Comparison of ENCODE assay signal across 13 mouse cellular contexts in genomic region chr1:131938811-131939210, GRCm38 (mm10). TPM values are rescaled to one million over a fixed set of nuclear protein-coding genes. Genes with fewer than 3 reads are reported as not detected.
DNase-seq lines count a peak whose midpoint lies in the region; ATAC-seq and TF ChIP-seq lines count a peak whose summit lies in the region.
"Had no signal": no experiment of that assay in that cellular context is flagged by ENCODE, and none has a peak within 500 bp of the region (broad histone marks: within the 10 kb centered on the region; RNA-seq: fewer than 3 reads in every experiment).

No protein-coding gene starts in this region.

- H3K9ac ChIP-seq in liver, postnatal 0 days (replicated peaks): no peak overlapping the region
- H3K9ac ChIP-seq in stomach, embryonic 15.5 days: no peak overlapping the region

- ATAC-seq in liver, postnatal 0 days: peak; percentile 79
- peak; percentile 91 for ATAC-seq in stomach, embryonic 15.5 days (ENCODE audit: insufficient read depth, low FRiP score, low read depth)

- H3K4me2 ChIP-seq in liver, postnatal 0 days (ENCODE audit: low read depth, low read length): no peak overlapping the region
- H3K4me2 ChIP-seq in stomach, embryonic 15.5 days: no peak overlapping the region

- DNase-seq in adrenal gland, postnatal 14 days: peak; percentile 42
- no peak for DNase-seq in adrenal gland, adult 18-20 months (ENCODE audit: low spot score in 2 of 2)
- peak; percentile 27 for DNase-seq in right cerebral cortex, postnatal 4 days
- DNase-seq in right cerebral cortex, postnatal 10 days (ENCODE audit: low spot score in 2 of 2): no peak
- DNase-seq in liver, postnatal 0 days: peak; percentile 69
- DNase-seq in embryo, embryonic 10.5 days (ENCODE audit: low spot score): no peak
- no peak for DNase-seq in adrenal gland, adult 8-10 months
- DNase-seq: cerebellum, adult 11 months; thymus, postnatal 14 days had no signal

- 0 out of 2 replicates have a peak overlapping the region, but pooled peaks have one; percentile 16 for H3K27ac ChIP-seq in liver, postnatal 0 days (ENCODE audit: low read depth)
- H3K27ac ChIP-seq in stomach, embryonic 15.5 days: peak overlapping the region; percentile 54
- H3K27ac ChIP-seq: hindbrain, embryonic 10.5 days had no signal

- no peaks in the 10 kb centered on the region for H3K9me3 ChIP-seq in liver, postnatal 0 days (ENCODE audit: low read length)
- no peaks in the 10 kb centered on the region for H3K9me3 ChIP-seq in stomach, embryonic 15.5 days
- H3K9me3 ChIP-seq: G1E; hindbrain, embryonic 10.5 days; megakaryocyte, embryonic 14.5 days had no signal

- H3K4me1 ChIP-seq in liver, postnatal 0 days (ENCODE audit: insufficient read depth): peaks cover 3% of the 10 kb centered on the region; the same call in 1 of the 2 replicates
- no peaks in the 10 kb centered on the region for H3K4me1 ChIP-seq in stomach, embryonic 15.5 days

- no peak for TF ChIP-seq CTCF in liver, postnatal 0 days (IDR thresholded peaks at IDR 0.05; ENCODE audit: low read depth)

- H3K4me3 ChIP-seq in liver, postnatal 0 days (ENCODE audit: low read depth, low read length): no peak overlapping the region
- H3K4me3 ChIP-seq in stomach, embryonic 15.5 days (replicated peaks): no peak overlapping the region
- H3K4me3 ChIP-seq: hindbrain, embryonic 10.5 days; megakaryocyte, embryonic 14.5 days had no signal

- TF ChIP-seq EP300 in liver, postnatal 0 days (IDR thresholded peaks at IDR 0.05; ENCODE audit: low read depth): no peak

- H3K36me3 ChIP-seq in liver, postnatal 0 days (replicated peaks; ENCODE audit: insufficient read depth, low read length): peaks cover 7% of the 10 kb centered on the region
- H3K36me3 ChIP-seq in stomach, embryonic 15.5 days: no peaks in the 10 kb centered on the region; the same call in 1 of the 2 replicates

- WGBS in liver, postnatal 0 days (ENCODE audit: insufficient replicate concordance): 57% methylated on average over 1 of the region's 1 CpGs
- 41% methylated on average over 1 of the region's 1 CpGs for WGBS in stomach, embryonic 15.5 days

- H3K27me3 ChIP-seq in liver, postnatal 0 days (ENCODE audit: insufficient read depth, low read length): no peaks in the 10 kb centered on the region
- no peaks in the 10 kb centered on the region for H3K27me3 ChIP-seq in stomach, embryonic 15.5 days (replicated peaks)
- H3K27me3 ChIP-seq: megakaryocyte, embryonic 14.5 days had no signal

RNA-seq across cellular contexts. Expression of gene Slc45a3, which starts 24.0 kb away (rescaled TPM):
- total RNA-seq in adrenal gland, postnatal 14 days (2021): 15.5 and 18.3 TPM in 2 replicates
- total RNA-seq in adrenal gland, adult 18-20 months (2021): 10 to 100 TPM; 22.9 to 33.6 TPM
- polyA plus RNA-seq in liver, postnatal 0 days (2015; fragmentation: Nextera tagmentation; extraction: Ambion mirVana): 4.3 and 6.0 TPM in 2 replicates
- polyA plus RNA-seq in stomach, embryonic 15.5 days (2015; fragmentation: Nextera tagmentation; extraction: Ambion mirVana): 5.5 and 6.0 TPM in 2 replicates
- total RNA-seq in adrenal gland, adult 8-10 months (2022): 10 to 100 TPM; 18.4 to 53.4 (median 36.3) TPM

RNA-seq across cellular contexts. Expression of gene Nucks1, which starts 28.5 kb away (rescaled TPM):
- total RNA-seq in adrenal gland, postnatal 14 days (2021): 124 and 135 TPM in 2 replicates
- total RNA-seq in adrenal gland, adult 18-20 months (2021): 100 to 1,000 TPM; 107 to 130 TPM
- 24.2 and 26.9 TPM in 2 replicates for polyA plus RNA-seq in liver, postnatal 0 days (2015; fragmentation: Nextera tagmentation; extraction: Ambion mirVana)
- polyA plus RNA-seq in stomach, embryonic 15.5 days (2015; fragmentation: Nextera tagmentation; extraction: Ambion mirVana): 65.0 and 71.6 TPM in 2 replicates
- 100 to 1,000 TPM; 134 to 174 (median 151) TPM for total RNA-seq in adrenal gland, adult 8-10 months (2022)

Comparison
In these comparisons a context has a peak if more than half of its experiments do, and no peak if none do; other contexts are left out.
1. DNase-seq: peak in adrenal gland, postnatal 14 days (single experiment), right cerebral cortex, postnatal 4 days (single experiment) and liver, postnatal 0 days (single experiment); none in adrenal gland, adult 18-20 months (0 of 2), right cerebral cortex, postnatal 10 days (0 of 2), embryo, embryonic 10.5 days (single experiment) and adrenal gland, adult 8-10 months (single experiment).